Mouse (Mus musculus) heart, embryonic 12.5 days (tissue): ENCODE data around the gene 2410137M14Rik. TPM values are rescaled to one million over a fixed set of nuclear protein-coding genes. Genes with fewer than 3 reads are reported as not detected.
A peak's percentile ranks its signal among the peaks of the same experiment; 100 is the strongest.

Experiments
- ATAC-seq: fragments of 200-750 bp; cut with Nextera tagmentation; 2 replicates; pipeline ENCODE4 v1.8.0; 2017; ENCODE audit warnings: moderate TSS enrichment, moderate library complexity; ENCODE audit not compliant: insufficient number of reproducible peaks, low FRiP score
- H3K27ac ChIP-seq: fragments of 300-500 bp; sonication (generic); 2 replicates; pipeline ENCODE4 v1.5.1; 2016; ENCODE audit warnings: mild to moderate bottlenecking, moderate library complexity; ENCODE audit not compliant: poor library complexity, severe bottlenecking
- H3K27me3 ChIP-seq: fragments of 300-500 bp; sonication (generic); replicated peaks from 2 replicates; pipeline ENCODE4 v1.6.1; 2016; ENCODE audit warnings: mild to moderate bottlenecking, moderate library complexity
- H3K36me3 ChIP-seq: fragments of 300-500 bp; sonication (generic); 2 replicates; pipeline ENCODE4 v1.6.1; 2016; ENCODE audit warnings: mild to moderate bottlenecking, moderate library complexity
- H3K4me1 ChIP-seq: fragments of 300-500 bp; sonication (generic); replicated peaks from 2 replicates; pipeline ENCODE4 v1.6.1; 2016; ENCODE audit warnings: mild to moderate bottlenecking
- H3K4me2 ChIP-seq: fragments of 300-500 bp; sonication (generic); 2 replicates; pipeline ENCODE4 v1.6.1; 2016; ENCODE audit warnings: mild to moderate bottlenecking, moderate library complexity
- H3K4me3 ChIP-seq: fragments of 300-500 bp; sonication (generic); 2 replicates; pipeline ENCODE4 v1.5.1; 2016; ENCODE audit warnings: mild to moderate bottlenecking
- H3K9ac ChIP-seq: fragments of 300-500 bp; sonication (generic); 2 replicates; pipeline ENCODE4 v1.6.1; 2016; ENCODE audit warnings: mild to moderate bottlenecking, moderate library complexity
- H3K9me3 ChIP-seq: fragments of 300-500 bp; sonication (generic); replicated peaks from 2 replicates; pipeline ENCODE4 v1.6.1; 2016; ENCODE audit warnings: mild to moderate bottlenecking, moderate library complexity
- WGBS: fragments of 180-500 bp; shearing (Covaris S2); methylation state at CpG from one replicate; pipeline ENCODE4 v1.1.7; 2016; 5-methylcytosine and 5-hydroxymethylcytosine counted together
- polyA plus RNA-seq: library from polyadenylated mRNA; unstranded; fragments of >200 nt; fragmentation: Nextera tagmentation; extraction: Ambion mirVana; gene quantifications from 2 replicates; pipeline ENCODE4 v1.2.1, GENCODE M21; 2016

2410137M14Rik gene
- polyA plus RNA-seq, 1 experiment from 2014 or later, result 0.20 TPM

DNA sequence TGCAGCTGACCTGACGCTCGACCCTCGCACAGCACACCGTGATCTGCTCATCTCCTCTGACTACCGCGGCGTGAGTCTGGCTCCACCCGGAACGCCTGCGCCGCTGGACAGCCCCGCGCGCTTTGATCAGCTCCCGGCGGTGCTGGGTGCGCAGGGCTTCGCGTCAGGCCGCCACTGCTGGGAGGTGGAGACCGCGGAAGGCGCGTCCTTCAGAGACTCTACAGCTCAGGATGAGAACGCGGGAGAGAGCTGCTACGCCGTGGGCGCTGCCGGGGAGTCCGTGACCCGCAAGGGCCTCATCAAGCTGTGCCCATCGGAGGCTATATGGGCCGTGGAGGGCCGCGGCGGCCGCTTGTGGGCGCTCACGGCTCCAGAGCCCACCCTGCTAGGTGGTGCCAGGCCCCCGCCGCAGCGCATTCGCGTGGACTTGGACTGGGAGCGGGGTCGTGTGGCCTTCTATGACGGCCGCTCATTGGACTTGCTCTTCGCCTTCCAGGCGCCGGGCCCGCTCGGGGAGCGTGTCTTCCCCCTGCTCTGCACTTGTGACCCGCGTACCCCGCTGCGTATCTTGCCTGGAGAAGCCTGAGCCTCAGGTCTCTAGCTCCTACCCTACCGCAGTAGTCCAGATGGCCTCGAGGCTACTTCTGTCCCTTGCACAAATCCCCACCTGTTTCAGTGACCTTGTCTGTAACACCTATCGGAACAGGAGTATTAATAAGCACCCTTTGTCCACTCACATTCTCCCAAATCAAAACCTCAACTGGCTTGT, 33.8 kb downstream of the 2410137M14Rik start:
- Histone ChIP-seq H3K9ac (peak overlapping the region; percentile 73), H3K27me3 (peaks cover 46% of the 10 kb centered on the region), H3K27ac (no peak overlapping the region), H3K9me3 (no peaks in the 10 kb centered on the region), H3K4me3 (peak overlapping the region; percentile 48), H3K4me1 (peaks cover 24% of the 10 kb centered on the region), H3K4me2 (peak overlapping the region; percentile 93), H3K36me3 (peaks cover 14% of the 10 kb centered on the region)
- 2% methylated on average over 62 of the region's 62 CpGs for WGBS
- no peak for ATAC-seq

DNA sequence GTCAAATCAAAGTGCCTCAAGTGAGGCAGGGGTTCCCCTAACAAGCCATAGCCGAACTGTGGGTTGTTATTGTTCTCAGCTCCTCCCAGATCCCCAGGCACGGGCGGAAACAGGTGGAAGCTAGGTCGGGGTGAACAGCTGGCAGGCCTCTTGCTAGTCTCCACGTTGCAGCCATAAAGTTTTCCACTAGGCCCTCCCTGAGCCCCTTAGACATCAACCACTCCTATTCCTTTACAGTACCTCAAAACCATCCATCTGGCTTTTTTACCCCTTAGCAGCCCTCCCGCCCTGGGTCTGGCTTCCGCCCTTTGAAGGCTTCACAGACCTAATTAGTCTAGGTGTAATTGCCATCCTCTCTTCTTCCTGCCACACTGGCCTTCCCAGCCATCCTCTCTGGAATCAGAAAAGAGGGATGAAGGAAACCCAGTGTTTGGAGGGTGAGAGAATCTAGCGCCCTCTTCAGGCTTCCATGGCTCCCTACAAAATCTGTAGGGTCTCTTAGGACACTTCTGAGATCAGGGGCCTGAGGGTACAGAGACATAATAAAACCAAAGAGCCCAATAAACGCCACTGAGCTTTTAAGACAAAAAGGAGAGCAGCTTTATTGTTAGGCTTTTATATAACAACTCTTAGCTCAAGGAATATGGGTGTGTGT, 36.8 kb downstream of the 2410137M14Rik start:
- Histone ChIP-seq H3K4me3 (no peak overlapping the region), H3K4me1 (peaks cover 14% of the 10 kb centered on the region), H3K9me3 (no peaks in the 10 kb centered on the region), H3K4me2 (no peak overlapping the region), H3K27me3 (peaks cover 69% of the 10 kb centered on the region), H3K27ac (no peak overlapping the region), H3K9ac (no peak overlapping the region), H3K36me3 (peaks cover 10% of the 10 kb centered on the region)
- no peak for ATAC-seq
- WGBS, result 23% methylated on average over 7 of the region's 9 CpGs

DNA sequence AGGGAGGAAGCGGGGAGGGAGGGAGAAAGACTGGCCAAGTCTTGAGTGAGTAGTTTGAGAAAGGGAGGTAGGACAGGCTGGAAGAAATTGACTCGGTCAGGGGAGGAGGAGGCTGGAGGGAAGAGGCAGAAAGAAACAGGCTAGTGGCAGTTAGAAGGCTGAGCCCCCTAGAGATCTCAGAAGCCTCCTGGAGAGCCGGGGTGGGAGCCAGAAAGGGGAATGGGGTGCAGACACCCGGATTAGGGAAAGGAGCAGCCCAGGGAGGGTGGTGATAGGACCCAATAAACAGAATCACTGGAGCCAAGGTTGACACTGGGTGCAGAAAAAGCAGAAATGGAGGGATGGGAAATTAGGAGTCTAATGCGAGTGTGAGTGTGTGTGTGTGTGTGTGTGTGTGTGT, 37.3 kb downstream of the 2410137M14Rik start:
- H3K4me2 ChIP-seq, result peak overlapping the region; percentile 75
- H3K27ac ChIP-seq, result no peak overlapping the region
- H3K4me3 ChIP-seq, result peak overlapping the region; percentile 49; the same call in 1 of the 2 replicates
- no peak overlapping the region for H3K9ac ChIP-seq
- 21% methylated on average over 5 of the region's 5 CpGs for whole genome bisulfite sequencing
- peaks cover 14% of the 10 kb centered on the region for H3K4me1 ChIP-seq
- H3K9me3 ChIP-seq, result no peaks in the 10 kb centered on the region
- peaks cover 5% of the 10 kb centered on the region for H3K36me3 ChIP-seq
- no peak for ATAC-seq
- peaks cover 69% of the 10 kb centered on the region for H3K27me3 ChIP-seq

DNA sequence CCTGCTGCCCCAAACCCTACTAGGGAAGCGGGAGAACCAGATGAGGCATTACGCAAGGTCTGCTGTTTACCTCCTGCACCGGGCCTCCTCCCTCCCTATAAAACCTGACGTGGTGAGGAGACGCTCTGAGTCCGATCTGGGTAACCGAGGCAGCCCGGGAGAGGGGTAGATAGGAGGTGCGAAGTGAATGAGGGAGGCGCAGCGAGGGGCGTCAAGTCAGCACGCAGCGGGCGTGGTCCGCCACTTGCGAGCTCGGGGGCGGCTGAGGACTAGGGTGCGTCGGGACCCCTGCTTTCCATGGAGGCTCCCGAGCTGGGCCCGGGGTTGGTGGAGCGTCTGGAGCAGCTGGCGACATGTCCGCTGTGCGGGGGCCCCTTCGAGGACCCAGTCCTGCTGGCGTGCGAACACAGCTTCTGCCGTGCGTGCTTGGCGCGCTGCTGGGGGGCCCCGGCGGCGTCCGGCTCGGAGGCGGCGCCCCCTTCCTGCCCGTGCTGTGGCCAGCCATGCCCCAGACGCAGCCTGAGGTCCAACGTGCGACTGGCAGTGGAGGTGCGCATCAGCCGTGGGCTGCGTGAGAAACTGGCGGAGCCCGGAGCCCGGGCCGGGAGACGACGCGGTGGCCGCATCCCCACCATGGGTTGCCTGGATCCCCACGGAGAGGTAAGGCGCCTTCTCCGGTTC, 38.1 kb downstream of the 2410137M14Rik start, which contains the start of gene Rnf39:
TSS of gene Rnf39 (plus strand) at position 128 of the 681 bp plus-strand sequence.
- Histone ChIP-seq H3K9ac (peak within 1 kb of the TSS; percentile 42), H3K36me3 (no peaks in the 10 kb centered on the region), H3K9me3 (no peaks in the 10 kb centered on the region), H3K4me2 (peak within 1 kb of the TSS; percentile 75), H3K4me3 (peak within 1 kb of the TSS; percentile 49), H3K27ac (no peak within 1 kb of the TSS), H3K4me1 (peaks cover 14% of the 10 kb centered on the region), H3K27me3 (peaks cover 69% of the 10 kb centered on the region)
- no peak for ATAC-seq
- WGBS, result 2% methylated on average over 59 of the region's 59 CpGs

DNA sequence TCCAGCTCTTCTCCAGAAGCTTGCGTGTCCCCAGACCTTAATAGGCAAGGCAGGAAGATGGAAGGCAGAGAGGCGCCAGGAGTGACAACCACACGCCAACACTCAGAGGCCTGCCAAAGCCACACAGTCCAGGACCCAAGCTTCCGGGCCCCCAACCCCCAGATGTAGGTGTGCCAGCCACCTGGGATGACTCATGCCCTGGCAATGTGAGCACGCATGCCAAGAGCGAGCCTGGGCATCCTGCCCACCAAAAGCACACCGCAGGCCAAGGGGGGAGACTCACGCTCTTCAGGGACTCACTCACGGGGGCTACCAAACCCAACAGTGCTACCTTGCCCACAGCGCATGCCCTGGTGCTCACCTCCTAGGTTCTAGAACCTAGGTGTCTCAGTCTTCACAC, 38.6 kb downstream of the 2410137M14Rik start:
- Histone ChIP-seq H3K4me2 (peak overlapping the region; percentile 75), H3K4me3 (peak overlapping the region; percentile 49), H3K9ac (no peak overlapping the region), H3K27ac (no peak overlapping the region), H3K4me1 (peaks cover 13% of the 10 kb centered on the region), H3K27me3 (peaks cover 69% of the 10 kb centered on the region), H3K36me3 (no peaks in the 10 kb centered on the region), H3K9me3 (no peaks in the 10 kb centered on the region)
- 42% methylated on average over 10 of the region's 10 CpGs for WGBS
- ATAC-seq, result peak; percentile 26; the same call in 1 of the 2 replicates

DNA sequence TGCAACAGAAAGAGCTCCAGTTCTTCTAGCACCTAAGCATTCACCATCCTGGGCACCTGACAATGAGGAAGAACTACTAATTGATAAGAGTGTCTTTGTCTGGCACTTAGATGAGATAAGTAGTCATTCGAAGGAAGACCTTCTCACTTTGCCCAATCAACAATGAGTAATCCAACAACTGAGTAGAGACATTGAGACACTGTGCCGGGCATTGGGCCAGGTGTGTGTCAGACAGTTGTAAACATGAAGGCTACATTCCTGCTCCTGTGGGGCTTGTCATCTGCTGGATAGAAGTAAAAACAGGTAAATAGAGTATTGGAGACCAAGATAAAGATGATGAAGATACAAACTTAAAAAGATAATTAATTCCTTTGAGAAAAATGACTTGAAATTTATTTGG, 43.0 kb downstream of the 2410137M14Rik start:
- H3K4me2 ChIP-seq, result no peak overlapping the region
- peaks cover 8% of the 10 kb centered on the region for H3K4me1 ChIP-seq
- H3K36me3 ChIP-seq, result no peaks in the 10 kb centered on the region
- 66% methylated on average over 2 of the region's 2 CpGs for WGBS
- no peak overlapping the region for H3K4me3 ChIP-seq
- no peak for ATAC-seq
- no peak overlapping the region for H3K9ac ChIP-seq
- H3K27me3 ChIP-seq, result peaks cover 36% of the 10 kb centered on the region
- H3K27ac ChIP-seq, result no peak overlapping the region
- no peaks in the 10 kb centered on the region for H3K9me3 ChIP-seq

DNA sequence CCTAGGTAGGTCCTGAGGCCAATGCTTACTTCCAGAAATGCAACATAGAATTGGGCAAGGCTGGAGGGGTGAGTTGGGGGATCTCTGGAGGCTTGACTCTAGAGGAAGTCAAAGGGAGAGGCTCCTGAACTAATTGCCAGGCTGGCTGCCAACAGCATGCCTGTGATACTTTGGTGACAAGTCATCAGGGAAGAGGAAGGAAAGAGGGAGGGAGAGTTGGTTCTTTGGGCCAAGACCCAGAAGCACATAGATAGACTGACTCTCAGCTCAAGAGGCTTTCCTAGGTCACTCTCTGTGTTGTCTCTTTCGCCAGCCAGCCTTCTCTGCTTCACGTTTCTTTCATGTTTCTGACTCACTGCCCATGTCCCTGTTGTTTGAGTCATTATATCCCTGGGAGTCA, 49.2 kb downstream of the 2410137M14Rik start:
- no peaks in the 10 kb centered on the region for H3K9me3 ChIP-seq
- H3K4me2 ChIP-seq, result no peak overlapping the region
- no peak overlapping the region for H3K9ac ChIP-seq
- H3K4me1 ChIP-seq, result peaks cover 7% of the 10 kb centered on the region; the same call in 1 of the 2 replicates
- peaks cover 4% of the 10 kb centered on the region; the same call in 1 of the 2 replicates for H3K27me3 ChIP-seq
- 47% methylated on average over 2 of the region's 2 CpGs for WGBS
- no peak for ATAC-seq
- H3K4me3 ChIP-seq, result no peak overlapping the region
- H3K27ac ChIP-seq, result no peak overlapping the region
- H3K36me3 ChIP-seq, result no peaks in the 10 kb centered on the region

DNA sequence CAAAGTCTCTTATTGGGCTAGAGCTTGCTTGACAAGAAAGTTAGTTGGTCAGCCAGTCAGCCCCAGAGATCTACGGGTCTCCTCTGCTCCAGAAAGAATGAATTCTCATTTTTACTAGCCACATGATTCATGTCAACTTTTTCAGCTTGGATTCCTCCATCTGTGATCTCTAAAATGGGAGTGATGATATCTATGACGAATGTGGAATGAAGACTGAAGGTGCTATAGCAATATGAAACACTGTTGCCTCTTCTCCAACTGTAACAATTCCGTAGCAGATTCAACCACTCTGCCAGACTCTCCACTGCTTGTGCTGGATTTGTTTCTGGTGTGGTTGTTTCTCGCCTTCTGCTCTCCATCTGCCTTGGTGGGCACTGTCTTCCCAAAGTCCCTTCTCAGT, 49.9 kb downstream of the 2410137M14Rik start:
- peaks cover 7% of the 10 kb centered on the region; the same call in 1 of the 2 replicates for H3K4me1 ChIP-seq
- no peak overlapping the region for H3K27ac ChIP-seq
- no peak for ATAC-seq
- no peak overlapping the region for H3K4me3 ChIP-seq
- WGBS, result 72% methylated on average over 4 of the region's 4 CpGs
- H3K9me3 ChIP-seq, result no peaks in the 10 kb centered on the region
- H3K27me3 ChIP-seq, result 0 out of 2 replicates have a peak, but pooled peaks cover under 1% of the 10 kb centered on the region
- no peak overlapping the region for H3K4me2 ChIP-seq
- no peaks in the 10 kb centered on the region for H3K36me3 ChIP-seq
- no peak overlapping the region for H3K9ac ChIP-seq

DNA sequence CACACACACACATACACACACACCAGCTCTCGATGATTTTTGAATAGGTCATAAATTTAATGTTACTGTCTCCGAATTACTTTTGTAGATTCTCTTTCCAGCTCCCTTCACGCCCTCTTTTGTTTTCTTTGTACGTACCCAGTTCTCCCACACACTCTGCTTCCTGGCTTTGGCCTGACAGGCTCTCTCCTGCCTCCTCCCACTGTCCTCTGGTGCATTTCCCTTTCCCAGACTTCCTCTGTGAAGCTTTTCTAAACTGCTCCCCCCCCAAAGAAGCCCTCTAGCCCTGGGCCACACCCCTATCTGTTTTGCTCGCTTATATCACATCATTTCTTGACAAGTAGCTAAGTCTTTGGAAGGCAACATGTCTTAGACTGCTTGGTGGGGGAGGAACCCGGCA, 50.8 kb downstream of the 2410137M14Rik start:
- WGBS, result 65% methylated on average over 6 of the region's 6 CpGs
- Histone ChIP-seq H3K36me3 (no peaks in the 10 kb centered on the region), H3K27ac (no peak overlapping the region), H3K27me3 (0 out of 2 replicates have a peak, but pooled peaks cover 5% of the 10 kb centered on the region), H3K9ac (no peak overlapping the region), H3K4me2 (no peak overlapping the region), H3K9me3 (no peaks in the 10 kb centered on the region), H3K4me3 (no peak overlapping the region), H3K4me1 (peaks cover 7% of the 10 kb centered on the region; the same call in 1 of the 2 replicates)
- ATAC-seq, result no peak; the same call in 1 of the 2 replicates

DNA sequence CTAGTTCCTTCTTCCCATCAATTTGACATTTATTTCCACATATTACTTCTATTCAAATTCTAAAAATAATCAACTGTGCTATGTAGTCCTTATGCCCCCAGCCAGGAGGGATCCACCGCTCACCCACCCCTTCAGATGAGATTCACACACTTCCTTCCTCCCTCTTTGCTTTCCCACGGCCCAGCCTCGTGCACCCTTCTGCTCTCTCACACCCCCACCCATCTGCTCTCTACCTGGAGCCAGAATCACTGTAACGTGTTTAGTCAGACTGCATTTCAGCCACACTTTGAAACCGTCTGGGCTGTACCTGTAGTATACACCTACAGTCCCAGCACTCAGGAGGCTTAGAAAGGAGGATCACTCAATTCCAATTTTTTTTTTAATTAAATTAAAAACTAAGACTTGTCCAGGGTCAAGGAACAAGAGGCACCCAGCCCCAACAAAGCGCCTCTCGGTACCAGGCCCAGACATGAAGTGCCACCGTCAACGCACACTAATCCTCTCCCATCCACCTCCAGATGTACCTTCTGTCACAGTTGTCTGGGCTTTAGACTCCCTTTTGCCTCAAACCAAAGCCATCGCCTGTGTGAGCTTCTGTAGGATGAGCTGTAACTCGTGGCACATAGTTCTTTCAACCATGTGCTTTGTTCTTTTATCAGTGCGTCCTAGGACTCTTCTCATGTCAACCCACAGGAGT, 51.7 kb downstream of the 2410137M14Rik start:
- no peak for ATAC-seq
- peaks cover 7% of the 10 kb centered on the region; the same call in 1 of the 2 replicates for H3K4me1 ChIP-seq
- H3K36me3 ChIP-seq, result no peaks in the 10 kb centered on the region
- H3K9me3 ChIP-seq, result no peaks in the 10 kb centered on the region
- no peak overlapping the region for H3K27ac ChIP-seq
- WGBS, result 68% methylated on average over 12 of the region's 12 CpGs
- no peak overlapping the region for H3K4me3 ChIP-seq
- no peak overlapping the region for H3K4me2 ChIP-seq
- H3K27me3 ChIP-seq, result 0 out of 2 replicates have a peak, but pooled peaks cover 5% of the 10 kb centered on the region
- H3K9ac ChIP-seq, result no peak overlapping the region
